Mouse (Mus musculus): Measurements from ENCODE around the gene Uty.

- TF ChIP-seq CTCF (IDR thresholded peaks at IDR 0.05; ENCODE audit: low read depth, low read length) (no peak), POLR2A (IDR thresholded peaks at IDR 0.05; ENCODE audit: borderline replicate concordance, low read depth, low read length) (no peak)
Measured at GRCm38 (mm10) chrY:1244421-1244820, 1.1 kb downstream of the Uty start.
